Mouse (Mus musculus): Measurements from ENCODE around the gene Zfp341.

DNA sequence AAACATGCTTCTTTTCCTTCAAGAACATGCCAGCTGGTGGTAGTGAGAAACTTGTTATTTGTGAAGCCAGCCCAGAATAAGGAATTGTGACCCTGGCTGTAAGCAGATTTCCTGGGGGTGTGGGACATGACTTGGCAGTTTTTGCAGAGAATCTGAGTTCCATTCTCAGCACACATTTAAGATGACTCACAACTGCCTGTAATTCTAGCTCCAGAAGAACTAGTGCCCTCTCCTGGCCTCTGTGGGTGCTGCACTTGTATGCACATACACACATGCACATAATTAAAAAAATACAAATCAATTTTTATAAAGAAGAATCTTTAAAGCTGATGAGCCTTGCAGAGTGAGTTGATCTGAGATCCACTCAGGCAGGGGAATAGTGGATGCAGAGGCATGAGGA is 11.0 kb downstream of the Zfp341 start:
- TF ChIP-seq CTCF (IDR thresholded peaks at IDR 0.05; ENCODE audit: borderline replicate concordance, extremely low read depth, insufficient read depth, insufficient read length) (peak; percentile 19; the same call in 1 of the 2 replicates), POLR2A (IDR thresholded peaks at IDR 0.05; ENCODE audit: borderline replicate concordance, extremely low read depth, insufficient read depth, insufficient read length, poor library complexity, severe bottlenecking) (no peak)

All from brain, embryonic 14.5 days (tissue).